Mouse (Mus musculus): ENCODE data around the gene Pik3c2a.

Gene Pik3c2a

DNA sequence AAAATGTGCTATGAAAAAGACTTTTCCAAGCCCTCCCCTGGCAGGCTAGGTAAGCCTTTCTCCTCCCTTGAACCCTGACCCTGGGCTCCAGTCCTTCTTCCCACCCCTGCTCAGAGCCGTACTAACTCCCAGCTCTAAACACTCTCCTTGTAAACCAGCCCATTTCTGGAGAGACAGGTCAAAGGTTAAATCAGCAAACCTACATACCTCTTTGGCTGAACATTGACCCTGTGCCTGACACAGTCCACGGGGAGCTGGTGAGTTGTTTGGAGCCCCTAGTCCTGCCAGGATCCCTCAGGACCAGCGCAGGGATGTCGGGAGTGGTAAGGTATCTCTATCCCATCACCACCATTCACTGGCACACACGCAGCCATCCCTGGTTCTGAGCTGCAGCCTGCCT is 150.9 kb downstream of the Pik3c2a start:
- no peak for DNase-seq

DNA sequence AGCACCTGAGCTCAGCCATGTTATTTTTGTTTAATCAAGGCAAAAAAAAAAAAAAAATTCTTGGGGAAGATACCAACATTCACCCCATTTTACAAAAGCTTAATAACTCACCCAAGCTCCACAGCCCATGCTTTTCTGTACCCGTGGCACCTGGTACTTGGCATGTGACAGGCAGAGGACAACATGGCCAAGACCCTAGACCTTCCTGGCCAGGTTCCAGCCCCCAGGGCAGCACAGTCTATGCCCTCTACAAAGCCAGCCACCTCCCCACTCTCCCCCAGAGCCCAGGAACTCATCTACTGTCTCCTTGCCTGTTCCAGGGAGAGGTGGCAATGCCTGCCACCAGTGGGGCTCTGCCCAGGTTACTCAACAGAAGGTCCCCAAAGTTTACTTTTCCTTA is 152.7 kb downstream of the Pik3c2a start:
- DNase-seq: no peak

DNA sequence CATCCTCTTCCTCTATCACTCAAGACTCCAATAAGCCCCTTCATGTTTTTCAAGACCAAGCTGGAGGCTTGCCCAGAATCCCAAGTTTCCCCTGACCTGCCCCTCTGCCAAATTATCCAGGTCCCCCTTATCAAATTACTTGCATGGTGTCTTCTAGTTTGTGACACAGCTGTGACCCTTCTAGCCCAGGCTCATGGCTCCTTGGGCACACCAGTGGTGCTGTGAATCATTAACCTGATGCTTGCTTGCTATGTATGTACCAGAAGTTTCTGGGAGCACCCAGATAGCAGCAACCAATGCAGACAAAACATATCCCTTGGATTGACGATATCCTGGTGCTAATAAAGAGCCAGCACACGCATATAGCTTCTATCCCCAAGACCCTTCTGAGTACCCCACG is 154.3 kb downstream of the Pik3c2a start:
- DNase-seq: no peak

DNA sequence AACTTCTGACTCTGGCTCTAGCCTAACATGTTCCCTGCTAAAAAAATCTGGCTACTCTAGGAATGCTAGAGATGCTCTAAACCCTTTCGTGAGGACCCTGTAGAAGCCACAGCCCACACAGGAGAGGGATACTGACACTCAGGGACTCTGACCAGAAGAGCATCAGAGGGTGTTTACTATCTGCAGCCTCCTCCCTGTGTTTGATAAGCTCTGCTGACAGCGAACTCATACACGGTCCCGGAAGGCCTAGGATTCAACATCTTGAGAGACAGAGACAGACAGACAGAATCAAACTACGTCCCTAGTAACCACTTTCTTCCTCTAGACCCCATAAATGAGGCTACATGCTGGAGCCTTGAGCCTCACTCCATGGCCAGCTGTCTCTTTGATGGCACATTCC is 155.3 kb downstream of the Pik3c2a start:
- no peak for DNase-seq
